In the genomic region with DNA sequence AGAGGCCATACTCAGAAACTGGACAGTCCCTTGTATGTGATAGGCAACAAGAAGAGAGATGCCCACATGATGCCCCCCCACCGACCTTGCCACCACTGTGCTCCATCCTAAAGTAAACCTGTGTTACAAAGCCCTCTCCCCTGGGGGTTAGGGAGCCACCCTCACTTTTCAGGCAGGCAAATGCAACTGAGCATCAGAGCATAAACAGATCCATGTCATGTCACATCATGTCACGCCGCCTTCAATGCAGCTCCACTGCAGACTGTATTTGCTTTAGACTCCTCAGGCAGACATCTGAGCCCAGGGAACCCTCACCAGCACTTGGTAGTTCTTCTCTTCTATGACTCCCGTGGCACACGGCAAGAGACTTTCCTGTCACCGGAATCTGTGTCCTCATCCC, we compare ENCODE assay signal across 34 mouse cellular contexts.
"Had no signal": no experiment of that assay in that cellular context is flagged by ENCODE, and none has a peak within 500 bp of the region (broad histone marks: within the 10 kb centered on the region; RNA-seq: fewer than 3 reads in every experiment).

No protein-coding gene starts in this region.

- H3K9me3 ChIP-seq: heart, embryonic 10.5 days; heart, embryonic 15.5 days; hindbrain, embryonic 10.5 days; hindbrain, embryonic 12.5 days; hindbrain, embryonic 13.5 days; hindbrain, embryonic 15.5 days; intestine, embryonic 15.5 days; kidney, embryonic 15.5 days had no signal

- H3K27me3 ChIP-seq: heart, embryonic 12.5 days; heart, embryonic 13.5 days; heart, embryonic 15.5 days; hindbrain, embryonic 12.5 days; hindbrain, embryonic 13.5 days; hindbrain, embryonic 15.5 days; intestine, embryonic 15.5 days; kidney, embryonic 15.5 days had no signal

- H3K36me3 ChIP-seq: heart, embryonic 10.5 days; heart, embryonic 12.5 days; heart, embryonic 13.5 days; heart, embryonic 15.5 days; hindbrain, embryonic 10.5 days; hindbrain, embryonic 12.5 days; hindbrain, embryonic 13.5 days; hindbrain, embryonic 15.5 days; intestine, embryonic 15.5 days; kidney, embryonic 15.5 days had no signal

- DNase-seq: heart, postnatal 10 days; heart, postnatal 14 days; heart, postnatal 36 days; heart, postnatal 4 days; kidney, adult 11 months; kidney, adult 18-20 months; kidney, adult 2 months; kidney, adult 8-10 months; kidney, adult 9 months; kidney, postnatal 10 days; kidney, postnatal 14 days; kidney, postnatal 25 days; kidney, postnatal 36 days; kidney, postnatal 4 days; layer of hippocampus, adult 9-11 months; layer of hippocampus, postnatal 36 days had no signal

- H3K4me1 ChIP-seq: heart, embryonic 10.5 days; heart, embryonic 12.5 days; heart, embryonic 13.5 days; heart, embryonic 15.5 days; hindbrain, embryonic 10.5 days; hindbrain, embryonic 12.5 days; hindbrain, embryonic 13.5 days; hindbrain, embryonic 15.5 days; intestine, embryonic 15.5 days; kidney, embryonic 15.5 days had no signal

- H3K27ac ChIP-seq: heart, embryonic 10.5 days; heart, embryonic 13.5 days; heart, embryonic 15.5 days; hindbrain, embryonic 10.5 days; hindbrain, embryonic 12.5 days; hindbrain, embryonic 13.5 days; hindbrain, embryonic 15.5 days; hindbrain, postnatal 0 days; intestine, embryonic 15.5 days; kidney, embryonic 15.5 days; kidney, postnatal 0 days; layer of hippocampus, adult 2 months had no signal

- H3K4me3 ChIP-seq: heart, embryonic 10.5 days; heart, embryonic 12.5 days; heart, embryonic 13.5 days; heart, embryonic 15.5 days; hindbrain, embryonic 10.5 days; hindbrain, embryonic 12.5 days; hindbrain, embryonic 13.5 days; hindbrain, embryonic 15.5 days; intestine, embryonic 15.5 days; kidney, embryonic 15.5 days; layer of hippocampus, adult 2 months had no signal

- H3K4me2 ChIP-seq: heart, embryonic 11.5 days; heart, embryonic 12.5 days; heart, embryonic 13.5 days; heart, embryonic 15.5 days; hindbrain, embryonic 12.5 days; hindbrain, embryonic 13.5 days; hindbrain, embryonic 15.5 days; intestine, embryonic 15.5 days; kidney, embryonic 15.5 days had no signal

- H3K9ac ChIP-seq: heart, embryonic 12.5 days; heart, embryonic 13.5 days; heart, embryonic 15.5 days; hindbrain, embryonic 12.5 days; hindbrain, embryonic 13.5 days; hindbrain, embryonic 15.5 days; intestine, embryonic 15.5 days; kidney, embryonic 15.5 days had no signal

- ATAC-seq: hindbrain, embryonic 16.5 days; hindbrain, postnatal 0 days; inflammation-experienced regulatory T-cells, adult 6 months; intestine, embryonic 15.5 days; intestine, embryonic 16.5 days; intestine, postnatal 0 days had no signal
